Mouse (Mus musculus) liver, postnatal 0 days (tissue): ENCODE results near the gene Commd1.

Source experiments
- CTCF ChIP-seq: sonication (generic); IDR thresholded peaks from 2 replicates; pipeline ENCODE4 v1.5.1; 2016; ENCODE audit warnings: antibody characterized with exemption, low read depth
- EP300 ChIP-seq: IDR thresholded peaks from 2 replicates; pipeline ENCODE4 v1.6.1; 2016; ENCODE audit warnings: antibody characterized with exemption, low read depth, mild to moderate bottlenecking

DNA sequence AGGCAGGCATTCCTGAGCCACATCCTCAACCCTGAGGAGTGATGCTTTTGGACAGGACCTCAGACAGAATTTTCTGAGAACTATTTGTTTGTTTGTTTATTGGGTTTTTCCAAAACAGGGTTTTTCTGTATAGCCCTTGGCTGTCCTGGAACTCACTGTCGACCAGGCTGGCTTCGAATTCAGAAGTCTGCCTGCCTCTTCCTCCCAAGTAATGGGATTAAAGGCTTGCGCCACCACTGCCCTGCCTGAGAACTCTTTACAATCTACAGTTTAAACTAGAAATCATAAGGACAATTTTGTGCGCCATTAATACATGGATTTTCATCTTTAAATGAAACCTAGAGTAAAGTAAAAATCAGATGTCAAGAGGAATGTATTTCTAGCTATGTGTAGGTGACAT is 13.3 kb upstream of the Commd1 start:
- TF ChIP-seq CTCF (no peak), EP300 (no peak)
